Mouse (Mus musculus) limb, embryonic 14.5 days (tissue): ENCODE measurements around the gene Ctdsp1. TPM values are rescaled to one million over a fixed set of nuclear protein-coding genes. Genes with fewer than 3 reads are reported as not detected.

Experiments used
- ATAC-seq: fragments of 200-750 bp; cut with Nextera tagmentation; 2 replicates; pipeline ENCODE4 v1.8.0; 2017; ENCODE audit warnings: low read depth, moderate number of reproducible peaks, moderate TSS enrichment; ENCODE audit not compliant: low FRiP score
- DNase-seq: peaks from one replicate; pipeline ENCODE4 v3.0.0-alpha.2; 2015; ENCODE audit warnings: low spot score
- H3K27ac ChIP-seq: fragments of 300-500 bp; sonication (generic); replicated peaks from 2 replicates; pipeline ENCODE4 v1.5.1; 2014; ENCODE audit warnings: low read depth, mild to moderate bottlenecking, low read length, moderate library complexity, mixed read lengths
- H3K27me3 ChIP-seq: fragments of 300-500 bp; sonication (generic); 2 replicates; pipeline ENCODE4 v1.6.1; 2014; ENCODE audit warnings: low read length, mixed read lengths; ENCODE audit not compliant: control insufficient read depth, insufficient read depth
- H3K36me3 ChIP-seq: fragments of 300-500 bp; sonication (generic); 2 replicates; pipeline ENCODE4 v1.6.1; 2014; ENCODE audit warnings: mild to moderate bottlenecking, low read length, moderate library complexity, mixed read lengths; ENCODE audit not compliant: control insufficient read depth, insufficient read depth
- H3K4me1 ChIP-seq: fragments of 300-500 bp; sonication (generic); 2 replicates; pipeline ENCODE4 v1.6.1; 2014; ENCODE audit warnings: antibody characterized with exemption, low read length, mixed read lengths; ENCODE audit not compliant: control insufficient read depth, insufficient read depth
- H3K4me2 ChIP-seq: fragments of 300-500 bp; sonication (generic); replicated peaks from 2 replicates; pipeline ENCODE4 v1.6.1; 2014; ENCODE audit warnings: low read depth, mild to moderate bottlenecking, low read length, moderate library complexity; ENCODE audit not compliant: severe bottlenecking
- H3K4me3 ChIP-seq: fragments of 300-500 bp; sonication (generic); replicated peaks from 2 replicates; pipeline ENCODE4 v1.5.1; 2014; ENCODE audit warnings: low read length
- H3K9ac ChIP-seq: fragments of 300-500 bp; sonication (generic); 2 replicates; pipeline ENCODE4 v1.6.1; 2014; ENCODE audit warnings: mild to moderate bottlenecking, low read depth, low read length, moderate library complexity; ENCODE audit not compliant: severe bottlenecking
- H3K9me3 ChIP-seq: fragments of 300-500 bp; sonication (generic); 2 replicates; pipeline ENCODE4 v1.6.1; 2016; ENCODE audit warnings: low read length; ENCODE audit not compliant: control insufficient read depth
- POLR2A ChIP-seq: fragments of 200-500 bp; IDR thresholded peaks from 2 replicates; pipeline ENCODE4 v1.8.0; 2012; ENCODE audit warnings: inconsistent platforms, mild to moderate bottlenecking, moderate library complexity, borderline replicate concordance; ENCODE audit not compliant: insufficient read depth, insufficient read length; ENCODE audit errors: extremely low read depth
- WGBS: fragments of 180-500 bp; shearing (Covaris S2); extraction: QIAGEN DNeasy Blood & Tissue Kit; methylation state at CpG from one replicate; pipeline ENCODE4 v1.1.7; 2014; 5-methylcytosine and 5-hydroxymethylcytosine counted together
- polyA plus RNA-seq, 2 experiments: library from polyadenylated mRNA; depleted of rRNA in 1 of 2; stranded (reverse) in 1 of 2; unstranded in 1 of 2; fragments of >200 nt; fragmentation: Nextera tagmentation in 1 of 2; extraction: Ambion mirVana in 1 of 2; gene quantifications; 2 replicates each; pipeline versions ENCODE4 v1.2.1 to v1.2.3; 2012 to 2014

The Ctdsp1 gene
- polyA plus RNA-seq, 2 experiments = 96.4 to 138 TPM

DNA sequence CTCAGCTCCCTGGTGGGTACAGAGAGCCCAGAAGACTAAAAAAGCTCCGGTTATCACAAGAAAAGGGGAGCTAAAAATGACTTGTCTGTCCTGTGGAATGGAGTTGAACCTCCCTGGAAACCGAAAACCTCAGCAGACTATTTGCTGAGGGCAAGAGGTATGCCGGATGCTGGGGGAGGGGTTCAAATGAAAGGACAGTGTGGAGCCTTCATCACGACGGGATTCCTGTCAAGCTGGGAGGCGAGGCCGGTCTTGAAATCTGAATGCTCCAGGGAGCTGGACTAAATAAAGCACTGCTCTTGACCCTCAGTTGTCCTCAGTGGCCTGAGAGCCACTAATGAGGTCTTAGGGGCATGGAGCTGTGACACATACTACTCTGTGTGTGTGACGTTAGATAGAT lies 31.8 kb downstream of the Ctdsp1 start:
- H3K27me3 ChIP-seq = no peaks in the 10 kb centered on the region
- H3K4me1 ChIP-seq = no peaks in the 10 kb centered on the region
- no peak for TF ChIP-seq POLR2A
- ATAC-seq (no peak), DNase-seq (no peak)
- no peaks in the 10 kb centered on the region for H3K36me3 ChIP-seq
- H3K9me3 ChIP-seq = no peaks in the 10 kb centered on the region
- H3K4me2 ChIP-seq = no peak overlapping the region
- WGBS = 43% methylated on average over 8 of the region's 8 CpGs
- H3K27ac ChIP-seq = no peak overlapping the region
- no peak overlapping the region for H3K9ac ChIP-seq
- H3K4me3 ChIP-seq = no peak overlapping the region

DNA sequence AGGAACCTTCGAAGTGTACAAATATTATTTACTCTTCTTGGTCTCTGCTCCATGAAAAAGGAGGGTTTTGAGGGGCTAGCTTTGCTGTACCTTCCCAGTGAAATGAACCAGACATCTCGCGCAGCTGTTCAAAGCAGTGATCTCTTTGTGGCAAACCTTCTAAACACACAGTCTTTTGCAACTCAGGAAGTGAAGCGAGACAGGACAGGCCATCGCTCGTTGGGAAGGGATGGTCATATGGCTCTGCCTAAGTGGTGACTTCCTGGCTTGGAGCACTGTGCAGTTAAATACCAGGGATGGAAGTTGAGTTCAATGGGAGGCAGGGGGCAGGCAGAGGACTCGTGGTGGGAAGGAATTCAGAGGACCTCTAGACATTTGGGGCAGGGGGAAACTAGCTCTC lies 34.5 kb downstream of the Ctdsp1 start:
- Histone ChIP-seq H3K27me3 (no peaks in the 10 kb centered on the region), H3K36me3 (no peaks in the 10 kb centered on the region), H3K4me2 (no peak overlapping the region), H3K9me3 (no peaks in the 10 kb centered on the region), H3K4me3 (no peak overlapping the region), H3K9ac (no peak overlapping the region), H3K4me1 (no peaks in the 10 kb centered on the region), H3K27ac (no peak overlapping the region)
- no peak for ATAC-seq
- TF ChIP-seq POLR2A = no peak
- WGBS = 68% methylated on average over 7 of the region's 7 CpGs
- no peak for DNase-seq

DNA sequence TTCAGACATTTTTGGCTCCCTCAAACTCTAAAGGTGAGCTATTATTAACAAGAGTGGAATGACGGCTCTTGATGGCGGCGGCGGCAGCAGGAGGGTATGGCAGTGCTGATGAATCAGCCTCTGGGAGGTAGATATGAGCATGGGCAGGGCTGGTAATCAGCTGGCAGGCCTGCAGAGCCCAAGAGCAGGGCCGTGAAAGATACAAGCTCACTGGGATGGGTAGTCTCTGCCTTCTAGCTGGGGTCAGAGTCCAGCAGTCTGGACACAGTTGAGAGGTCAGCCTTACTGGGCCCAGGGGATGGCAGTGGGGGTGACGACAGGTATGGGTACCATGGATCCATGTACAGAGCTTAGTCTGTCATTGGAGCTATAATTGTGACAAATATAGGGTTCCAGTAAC lies 41.9 kb downstream of the Ctdsp1 start:
- Histone ChIP-seq H3K36me3 (peaks cover 41% of the 10 kb centered on the region), H3K4me2 (no peak overlapping the region), H3K27ac (no peak overlapping the region), H3K4me3 (no peak overlapping the region), H3K9ac (no peak overlapping the region), H3K4me1 (no peaks in the 10 kb centered on the region), H3K9me3 (no peaks in the 10 kb centered on the region), H3K27me3 (no peaks in the 10 kb centered on the region)
- ATAC-seq (no peak), DNase-seq (no peak)
- no peak for TF ChIP-seq POLR2A
- WGBS = 77% methylated on average over 6 of the region's 6 CpGs

DNA sequence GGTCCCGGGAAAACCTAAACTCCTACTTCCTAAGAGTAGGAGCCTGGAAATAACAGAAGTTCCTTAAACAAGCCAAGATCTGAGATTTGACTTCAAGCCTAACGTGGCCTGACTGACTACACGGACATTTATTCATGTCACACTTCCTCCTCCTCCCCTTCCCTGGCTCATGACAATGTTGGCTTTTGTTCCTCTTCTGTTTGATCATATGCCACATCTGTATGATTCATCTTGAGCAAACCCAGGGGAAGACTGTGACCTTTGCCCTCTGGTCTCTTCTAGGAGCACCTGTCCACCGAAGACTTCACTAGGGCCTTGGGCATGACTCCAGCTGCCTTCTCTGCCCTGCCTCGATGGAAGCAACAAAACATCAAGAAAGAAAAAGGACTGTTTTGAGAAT lies 43.3 kb downstream of the Ctdsp1 start:
- no peak for ATAC-seq
- H3K9ac ChIP-seq = no peak overlapping the region
- H3K9me3 ChIP-seq = no peaks in the 10 kb centered on the region
- WGBS = 74% methylated on average over 5 of the region's 5 CpGs
- no peak overlapping the region for H3K4me2 ChIP-seq
- no peak for TF ChIP-seq POLR2A
- DNase-seq = no peak
- H3K36me3 ChIP-seq = peaks cover 54% of the 10 kb centered on the region
- no peak overlapping the region for H3K4me3 ChIP-seq
- no peaks in the 10 kb centered on the region for H3K27me3 ChIP-seq
- H3K27ac ChIP-seq = no peak overlapping the region
- H3K4me1 ChIP-seq = no peaks in the 10 kb centered on the region

- H3K9me3 ChIP-seq = no peaks in the 10 kb centered on the region
- H3K36me3 ChIP-seq = peaks cover 63% of the 10 kb centered on the region
- no peak overlapping the region for H3K27ac ChIP-seq
- no peak for ATAC-seq
- no peak overlapping the region for H3K4me3 ChIP-seq
- no peaks in the 10 kb centered on the region for H3K27me3 ChIP-seq
- no peak for DNase-seq
- H3K4me2 ChIP-seq = no peak overlapping the region
- no peaks in the 10 kb centered on the region for H3K4me1 ChIP-seq
- whole genome bisulfite sequencing = 88% methylated on average over 6 of the region's 6 CpGs
- H3K9ac ChIP-seq = no peak overlapping the region
- TF ChIP-seq POLR2A = no peak
These were observed 44.3 kb downstream of the Ctdsp1 start for GRCm38 (mm10) chr1:74435563-74435962.
